Mouse (Mus musculus) cerebellum, adult 9-11 months (tissue): ENCODE measurements around the gene Ccser2.

ENCODE experiments used
- DNase-seq: peaks from one replicate; pipeline ENCODE4 v3.0.0; 2022

The Ccser2 gene

DNA sequence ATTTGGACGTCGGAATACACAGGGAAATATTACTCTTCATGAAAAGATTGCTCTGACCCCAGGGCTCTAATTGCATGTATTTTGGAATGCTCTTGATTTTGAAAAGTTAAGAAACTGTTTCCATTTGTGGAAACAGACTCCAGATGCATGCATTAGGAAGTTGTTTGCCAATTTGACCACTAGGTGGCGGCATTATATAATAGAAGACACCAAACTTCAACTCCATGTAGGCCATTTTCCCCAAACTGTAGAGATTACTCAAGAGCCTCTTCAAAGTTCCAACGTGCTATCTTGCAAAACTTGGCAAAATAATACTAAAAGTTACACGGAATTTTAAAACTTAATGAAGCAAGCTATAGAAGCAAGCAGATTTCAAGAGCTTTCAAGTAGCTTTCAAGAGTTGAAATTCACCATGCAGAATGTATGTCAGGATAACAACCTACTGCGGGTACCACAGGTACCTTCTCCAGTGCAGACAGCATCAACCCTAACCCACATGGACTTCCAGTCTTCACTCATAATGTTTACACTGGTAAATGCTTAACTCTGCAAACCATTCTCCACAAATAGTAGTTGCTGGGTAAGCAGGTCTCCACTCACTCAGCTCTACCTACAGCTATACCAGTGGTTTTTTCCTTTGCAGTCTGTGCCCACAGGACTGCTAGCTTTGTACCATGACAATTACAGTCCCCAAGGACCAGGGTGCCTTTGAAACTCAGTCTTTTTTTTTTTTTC, 101.4 kb downstream of the Ccser2 start:
- DNase-seq = peak; percentile 30

DNA sequence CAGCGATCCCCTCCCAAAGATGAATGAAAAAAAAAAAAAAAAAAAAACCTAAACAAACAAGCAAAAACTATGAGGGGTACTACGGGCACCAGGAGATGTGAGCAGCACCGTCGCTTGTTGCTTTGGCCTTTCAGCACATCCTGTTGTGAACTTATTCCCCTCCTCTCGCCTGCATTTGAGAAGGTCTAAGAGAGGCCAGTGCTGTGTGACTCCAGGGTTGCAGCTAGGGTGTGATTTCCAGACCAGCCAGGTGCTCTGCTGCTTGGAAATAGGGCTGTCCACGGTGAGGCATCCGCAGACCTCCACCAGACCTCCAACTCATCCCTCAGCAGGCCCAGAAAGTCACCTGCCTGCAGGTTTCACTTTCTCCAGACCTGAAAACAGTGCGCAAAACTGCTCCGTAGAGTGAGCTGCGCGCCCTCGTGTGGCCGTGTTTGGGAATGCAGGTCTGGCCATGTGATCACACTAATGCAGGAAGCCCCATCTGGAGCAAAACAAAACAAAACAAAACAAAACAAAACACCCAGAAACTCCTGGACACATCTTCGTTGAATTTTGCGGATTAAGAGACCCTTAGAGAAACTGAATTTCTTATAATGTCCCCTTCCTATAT, 104.6 kb downstream of the Ccser2 start:
- peak; percentile 66 for DNase-seq

GRCm38 (mm10) chr14:36862387-36862786, 106.2 kb downstream of the Ccser2 start:
- DNase-seq = no peak

DNA sequence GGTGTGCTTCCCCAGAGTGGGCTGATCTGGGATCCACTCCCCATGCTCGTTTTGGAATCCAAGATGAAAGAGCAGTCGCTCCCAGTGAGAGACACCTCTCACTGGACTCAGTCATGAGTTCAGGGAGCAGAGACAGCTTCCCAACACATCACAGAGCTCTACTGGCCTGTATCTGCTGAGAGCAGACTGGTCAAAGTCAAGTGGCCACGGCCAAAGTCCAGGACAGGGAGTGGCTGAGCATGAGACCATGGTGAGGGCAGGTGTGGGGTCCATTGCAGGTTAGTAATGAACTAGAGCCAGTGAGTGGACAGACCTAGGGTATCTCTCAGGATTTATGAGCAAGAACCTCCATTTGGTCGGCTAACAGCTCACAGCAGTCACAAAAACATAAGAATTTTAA, 109.6 kb downstream of the Ccser2 start:
- DNase-seq = no peak

DNA sequence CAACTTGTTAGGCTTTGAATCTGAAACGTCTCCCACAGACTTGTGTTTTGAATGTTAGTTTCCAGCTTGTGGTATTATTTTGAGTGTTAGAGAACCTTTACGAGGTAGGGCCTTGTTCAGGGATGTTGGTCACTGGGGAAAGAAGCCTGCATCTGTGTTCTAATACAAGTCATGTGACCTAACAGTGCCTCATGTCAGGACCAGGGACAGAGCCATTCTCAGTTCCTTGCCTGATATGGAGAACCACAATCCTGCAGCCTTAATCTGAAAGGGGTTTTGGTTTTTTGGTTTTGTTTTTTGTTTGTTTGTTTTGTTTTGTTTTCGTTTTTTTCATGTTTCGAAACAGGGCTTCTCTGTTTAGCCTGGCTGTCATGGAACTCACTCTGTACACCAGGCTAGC, 115.6 kb downstream of the Ccser2 start:
- no peak for DNase-seq

DNA sequence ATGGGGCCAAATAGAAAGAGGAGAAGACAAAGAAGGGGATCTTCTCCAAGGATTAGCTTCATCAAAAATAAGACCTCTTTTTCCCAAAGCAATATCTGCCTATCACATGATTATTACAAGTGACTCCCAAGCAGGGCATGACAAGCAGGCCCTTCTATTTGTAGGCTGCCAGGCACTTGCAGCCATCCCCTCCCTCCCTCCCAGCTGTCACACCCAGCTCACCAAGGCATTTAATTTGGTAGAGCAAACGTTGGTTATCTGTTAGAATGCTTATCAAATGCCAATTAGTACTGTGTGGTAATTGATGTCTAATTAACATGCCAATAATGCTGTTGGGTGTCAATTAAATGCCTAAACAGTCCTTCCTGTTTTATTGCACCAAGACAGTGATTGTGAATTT, 119.7 kb downstream of the Ccser2 start:
- DNase-seq = no peak
